Mouse (Mus musculus) CD4-positive, CD25-positive, alpha-beta regulatory T cell, adult 4 months (primary cell): ENCODE measurements around the gene Ifitm3. TPM values are rescaled to one million over a fixed set of nuclear protein-coding genes. Genes with fewer than 3 reads are reported as not detected.
"Not testable (repeated sequence)": the region's sequence is repeated elsewhere in the genome, so short reads cannot be mapped to it uniquely, and the experiment has no call there.

Experiments used
- ATAC-seq: one replicate; pipeline ENCODE4 v1.8.0; 2017
- polyA plus RNA-seq, 2 experiments: library from polyadenylated mRNA; unstranded; fragments of 100-300 nt; shearing (Covaris generic); gene quantifications; one replicate each; pipeline ENCODE4 v1.2.1; 2017

Gene Ifitm3
- polyA plus RNA-seq, 2 experiments from 2014 or later = 2.9 to 4.4 TPM

DNA sequence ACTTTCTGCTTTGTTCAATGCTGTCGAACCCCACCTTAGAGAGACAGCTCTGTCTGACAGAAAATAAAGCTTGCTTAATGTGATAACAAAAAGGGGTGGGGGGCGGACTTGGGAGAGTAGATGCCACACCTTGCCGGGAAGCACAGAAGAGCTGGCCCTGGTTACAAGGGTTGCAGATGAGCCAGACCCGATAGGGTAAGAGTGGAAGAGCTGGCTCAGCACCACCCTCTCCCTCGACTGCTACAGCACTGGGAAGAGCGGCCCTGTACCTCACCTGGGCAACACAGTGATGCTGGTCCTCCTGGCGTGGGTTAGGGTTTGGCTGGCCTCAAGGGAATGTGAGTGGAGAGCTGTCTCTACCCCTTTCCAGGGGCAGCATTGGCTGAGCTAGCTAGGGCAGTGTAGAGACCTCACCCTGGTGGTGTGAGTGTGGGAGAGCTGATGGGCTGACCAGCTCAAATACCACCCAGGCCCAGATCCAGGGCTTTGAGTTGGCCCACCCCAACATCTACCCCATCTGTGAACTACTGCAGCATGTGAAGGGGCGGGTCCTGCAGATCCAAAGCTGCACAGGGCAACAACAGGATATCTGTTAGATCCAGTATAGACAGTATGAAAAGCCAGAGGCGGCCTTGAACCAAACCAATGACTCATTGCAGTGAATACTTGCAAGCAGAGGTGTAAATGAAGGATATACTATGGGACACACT, 22.0 kb upstream of the Ifitm3 start:
- ATAC-seq = no peak

DNA sequence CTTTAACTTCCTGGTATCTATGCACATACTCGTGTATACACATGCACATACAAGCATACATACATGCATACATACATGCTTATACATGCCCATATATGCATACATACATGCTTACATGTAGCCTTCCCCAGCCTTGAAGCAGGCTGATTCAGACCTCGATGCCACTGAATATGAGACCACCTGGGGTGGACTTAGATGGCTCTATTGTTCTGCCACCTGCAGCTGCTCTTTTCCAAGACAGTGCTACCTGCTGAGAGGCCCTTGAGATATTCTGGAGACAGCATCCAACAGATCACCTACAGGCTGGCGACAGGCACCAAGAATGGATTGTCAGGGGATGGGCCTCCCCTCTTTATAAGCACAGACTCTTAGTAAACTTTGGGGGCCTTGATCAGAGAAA, 19.8 kb upstream of the Ifitm3 start:
- ATAC-seq = no peak

DNA sequence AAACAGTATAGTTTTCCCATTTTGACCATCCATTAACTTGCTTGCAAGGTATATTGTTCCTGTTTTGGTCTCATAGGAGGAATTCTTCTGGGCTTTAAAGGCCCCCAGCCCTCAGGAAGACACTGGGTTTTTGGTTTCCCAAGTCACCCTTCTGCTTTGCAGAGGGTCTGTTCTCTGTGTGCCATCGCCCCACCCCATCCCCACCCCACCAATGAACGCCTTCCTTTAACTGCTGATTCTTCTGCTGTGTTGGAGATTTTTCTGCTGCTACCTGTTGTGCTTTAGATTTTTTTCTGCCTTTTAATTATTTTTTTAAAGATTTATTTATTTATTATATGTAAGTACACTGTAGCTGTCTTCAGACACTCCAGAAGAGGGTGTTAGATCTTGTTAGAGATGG, 18.3 kb upstream of the Ifitm3 start, which contains the start of gene Gm17387:
Gm17387 (plus strand) TSS at position 301 of the 400 bp plus-strand sequence.
- no peak for ATAC-seq

DNA sequence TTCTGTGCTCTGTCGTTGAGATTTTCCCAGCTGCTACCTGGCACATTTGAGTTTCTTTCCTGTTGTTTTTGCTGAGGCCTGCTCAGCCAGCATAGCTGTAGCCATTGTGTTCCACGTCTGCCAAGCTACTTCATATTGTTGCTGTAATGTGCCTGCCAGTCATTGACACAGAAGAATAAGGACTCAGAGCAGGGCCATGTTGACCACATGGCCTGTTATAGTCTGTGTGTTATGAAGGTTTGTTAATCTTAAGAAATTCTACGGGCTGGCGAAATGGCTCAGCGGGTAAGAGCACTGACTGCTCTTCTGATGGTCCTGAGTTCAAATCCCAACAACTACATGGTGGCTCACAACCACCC, 16.1 kb upstream of the Ifitm3 start:
- no peak for ATAC-seq

DNA sequence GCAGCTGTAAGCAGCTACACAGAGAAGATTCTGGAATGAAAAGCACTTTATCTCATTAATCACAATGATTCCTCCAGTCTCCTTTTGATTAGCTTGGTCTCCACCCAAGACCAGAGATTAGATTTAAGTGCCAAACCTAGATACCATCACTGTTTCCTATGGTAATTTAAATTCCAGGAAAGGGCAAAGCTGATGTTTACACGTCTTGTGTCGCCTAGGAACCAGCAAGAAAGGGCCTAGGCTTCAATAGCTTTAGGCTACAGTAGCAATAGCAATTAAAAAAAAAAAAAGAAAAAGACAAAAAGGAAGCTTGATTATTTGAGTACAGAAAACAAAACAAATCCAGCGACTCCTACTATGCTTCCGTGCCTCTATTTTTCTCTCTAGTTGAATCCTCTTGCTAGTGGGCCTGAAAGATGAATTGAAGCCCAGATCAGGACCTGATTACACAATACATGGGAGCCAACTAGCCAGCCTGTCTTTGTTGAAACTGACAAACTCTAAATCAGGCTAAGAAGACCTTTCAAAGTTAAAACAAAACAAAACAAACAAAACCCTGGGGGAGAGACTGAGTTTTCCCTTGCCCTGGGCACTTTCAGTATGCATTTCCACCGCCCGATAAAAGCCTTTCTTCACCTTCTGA, 15.6 kb upstream of the Ifitm3 start:
- peak; percentile 34 for ATAC-seq

DNA sequence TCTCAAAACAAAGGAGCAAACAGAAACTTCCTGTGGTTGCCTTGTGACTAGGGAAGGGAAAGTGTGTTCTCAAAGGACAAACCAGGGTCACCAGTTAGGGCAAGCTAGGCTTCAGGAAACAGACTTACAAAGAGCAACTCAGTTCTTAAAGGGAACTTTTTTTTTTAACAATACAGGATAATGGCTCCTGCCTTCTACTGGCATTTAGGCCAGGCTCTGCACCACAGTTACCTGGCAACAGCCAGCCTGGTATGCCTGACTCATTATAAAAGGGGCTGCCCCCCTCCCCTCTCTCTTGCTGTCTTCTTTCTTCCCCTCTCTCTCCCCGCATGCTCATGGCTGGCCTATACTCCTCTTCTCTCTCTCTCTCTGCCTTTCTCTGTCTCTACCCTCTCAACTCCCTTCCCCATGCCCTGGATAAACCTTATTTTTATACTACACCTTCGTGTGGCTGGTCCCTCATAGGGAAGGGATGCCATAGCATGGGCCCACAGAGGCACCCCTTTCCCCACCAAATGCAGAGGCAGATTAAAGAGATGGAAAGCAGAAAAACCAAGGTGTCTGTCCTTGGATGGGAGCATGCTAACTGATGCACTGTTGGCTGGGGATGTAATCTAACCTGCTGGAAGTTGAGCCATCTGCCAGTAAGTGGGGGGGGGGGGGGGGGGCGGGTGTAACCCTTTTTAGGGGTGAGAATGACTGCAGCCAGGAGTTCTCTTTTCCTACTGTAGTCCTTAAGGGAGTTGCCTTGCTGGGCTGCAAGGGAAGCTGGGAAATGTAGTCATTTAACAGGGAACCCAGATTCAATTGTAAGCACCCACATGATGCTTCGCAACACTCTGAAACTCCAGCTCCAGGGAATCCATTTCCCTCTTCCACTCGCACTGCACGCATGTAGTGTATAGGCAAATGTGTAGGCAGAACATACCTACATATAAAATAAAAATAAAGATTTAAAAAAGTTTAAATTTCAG, 14.6 kb upstream of the Ifitm3 start:
- ATAC-seq = peak; percentile 60

DNA sequence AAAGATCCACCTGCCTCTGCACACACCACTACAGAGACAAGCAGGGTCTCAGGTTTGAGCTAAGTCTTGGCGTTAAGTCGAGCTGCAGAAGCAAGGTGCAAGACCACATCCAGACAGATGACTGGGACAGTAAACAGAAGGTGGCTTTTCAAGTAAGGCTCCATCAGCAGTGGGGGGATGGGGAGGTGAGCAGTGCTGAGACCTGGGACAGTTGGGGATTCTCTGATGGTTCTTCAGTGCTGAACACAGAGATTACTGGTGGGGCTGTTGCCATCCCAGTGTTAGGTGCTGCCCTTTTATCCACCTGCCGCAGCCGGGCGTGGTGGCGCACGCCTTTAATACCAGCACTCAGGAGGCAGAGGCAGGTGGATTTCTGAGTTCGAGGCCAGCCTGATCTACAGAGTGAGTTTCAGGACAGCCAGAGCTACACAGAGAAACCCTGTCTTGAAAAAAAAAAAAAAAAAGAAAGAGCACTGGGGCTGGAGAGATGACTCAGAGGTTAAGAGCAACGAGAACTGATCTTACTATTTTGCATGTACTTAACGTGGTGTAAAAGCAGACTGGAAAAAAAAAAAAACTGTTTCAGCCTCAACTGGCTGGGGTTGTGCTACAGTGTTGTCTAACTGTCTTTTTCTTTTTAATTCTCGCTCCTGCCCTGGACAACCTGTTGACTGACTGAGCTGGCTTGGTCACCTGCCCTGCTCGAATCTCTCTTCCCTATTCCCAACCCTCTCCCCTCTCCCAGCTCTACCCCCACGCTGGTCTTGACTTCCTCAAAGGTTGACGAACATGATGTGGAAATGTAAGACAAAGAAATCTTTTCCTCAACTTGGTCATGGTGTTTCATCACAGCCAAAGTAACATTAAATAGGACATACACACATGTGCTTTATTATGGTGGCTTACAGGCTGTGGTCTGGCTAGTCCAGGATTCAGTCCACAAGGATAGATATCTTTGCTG, 11.2 kb upstream of the Ifitm3 start:
- ATAC-seq = no peak

DNA sequence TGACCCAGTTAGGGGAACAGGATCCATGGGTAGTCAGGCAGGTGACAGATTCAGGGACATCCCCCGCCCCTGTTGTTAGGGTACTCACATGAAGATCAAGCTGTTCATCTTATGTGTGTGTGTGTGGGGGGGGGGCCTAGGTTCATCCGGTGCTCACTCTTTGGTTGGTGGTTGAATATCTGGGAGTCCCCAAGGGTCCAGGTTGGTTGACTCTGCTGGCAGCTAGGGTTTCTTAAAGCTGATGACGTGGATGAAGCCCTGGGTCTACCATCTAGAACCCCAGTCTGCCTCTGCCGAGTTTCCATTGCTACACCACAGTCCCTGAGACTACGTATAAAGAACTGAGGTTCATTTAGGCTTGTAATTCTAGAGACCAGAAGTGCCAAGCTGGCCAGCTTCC, 8.5 kb upstream of the Ifitm3 start:
- ATAC-seq = peak; percentile 51

DNA sequence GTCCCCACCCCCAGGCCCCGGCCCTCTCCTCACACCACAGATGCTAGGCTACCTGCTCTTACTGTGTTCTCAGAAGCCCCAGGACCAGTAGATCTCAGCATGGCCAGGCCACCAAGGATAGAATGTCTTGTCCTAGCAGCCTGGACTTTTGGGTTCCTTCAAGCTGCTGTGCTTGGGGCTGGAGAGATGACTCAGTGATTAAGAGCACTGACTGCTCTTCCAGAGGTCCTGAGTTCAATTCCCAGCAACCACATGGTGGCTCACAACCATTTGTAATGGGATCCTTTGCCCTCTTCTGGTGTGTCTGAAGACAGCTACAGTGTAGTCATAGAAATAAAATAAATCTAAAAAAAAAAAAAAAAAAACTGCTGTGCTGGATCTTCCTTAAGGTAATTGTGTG, 7.3 kb upstream of the Ifitm3 start, which contains the start of gene Ifitm6:
Ifitm6 (minus strand) TSS at position 101 of the 400 bp plus-strand sequence.
- not testable (repeated sequence) for ATAC-seq

DNA sequence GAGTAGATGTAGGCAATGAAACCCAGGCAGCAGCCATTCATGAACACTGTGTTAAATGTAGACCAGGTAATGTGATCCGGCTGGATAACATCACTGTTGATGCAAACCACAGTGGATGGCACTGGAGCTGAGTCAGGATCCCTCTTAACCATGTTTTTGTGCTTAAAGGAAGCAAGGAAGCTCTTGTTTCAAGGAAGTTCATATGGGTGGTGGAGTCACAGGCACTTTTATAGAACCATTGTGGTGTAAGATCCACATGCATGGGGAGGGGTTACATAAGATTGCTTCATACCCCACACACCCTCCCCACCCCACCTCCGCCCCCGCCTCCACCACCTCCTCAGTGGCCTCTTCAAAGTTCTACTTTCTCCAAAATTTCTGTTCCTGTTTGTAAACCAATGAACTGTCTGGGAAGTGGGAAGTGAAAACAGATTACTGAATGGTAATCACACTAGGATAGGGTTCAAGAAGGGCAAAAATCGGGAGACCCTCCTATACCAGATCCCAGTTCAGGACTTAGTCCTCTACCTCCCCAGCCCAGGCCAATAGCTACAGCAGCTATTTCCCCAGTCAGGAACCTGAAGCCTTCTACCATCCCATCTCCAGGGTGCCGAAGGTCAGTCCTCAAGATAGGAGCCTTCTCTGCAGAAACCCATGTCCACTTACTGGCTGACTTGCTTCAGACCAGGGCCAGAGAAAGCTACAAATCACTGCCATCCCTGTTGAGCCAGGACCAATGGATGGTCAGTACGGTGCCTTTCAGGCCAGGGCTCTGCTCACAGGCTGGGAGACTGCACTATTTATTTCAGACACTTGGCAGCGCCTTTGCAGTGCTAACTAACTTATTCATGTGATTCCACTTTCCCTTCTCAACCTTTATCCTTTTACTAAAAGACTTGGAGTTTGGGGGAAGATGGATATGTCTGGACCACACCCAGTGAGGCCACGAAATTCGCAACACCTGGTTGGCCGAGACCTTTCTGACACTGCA, 6.4 kb upstream of the Ifitm3 start:
- ATAC-seq = no peak

DNA sequence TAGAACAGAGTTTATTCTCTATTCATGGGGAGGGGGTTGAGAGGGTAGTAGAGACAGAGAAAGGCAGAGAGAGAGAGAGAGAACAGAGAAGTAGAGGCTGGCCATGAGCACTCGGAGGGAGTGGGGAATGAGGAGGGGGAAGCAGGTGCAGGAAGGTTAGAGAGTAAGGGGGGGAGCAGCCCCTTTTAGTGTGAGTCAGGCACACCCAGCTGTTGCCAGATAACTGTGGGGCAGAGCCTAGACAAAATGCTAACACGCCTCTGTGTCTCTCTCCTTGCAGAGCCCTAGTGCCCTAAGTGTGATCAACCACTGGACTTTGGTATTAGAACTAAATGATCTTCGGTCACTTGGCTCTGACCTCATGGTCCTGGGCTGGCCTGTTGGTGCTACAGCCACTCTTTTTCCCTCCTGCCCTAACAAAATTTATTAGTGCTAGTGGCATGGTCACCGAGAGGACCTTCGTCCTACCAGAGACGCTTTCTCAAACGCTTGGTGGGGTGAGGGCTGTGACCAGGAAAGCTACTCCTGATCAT, 734 bp upstream of the Ifitm3 start:
- ATAC-seq = no peak

DNA sequence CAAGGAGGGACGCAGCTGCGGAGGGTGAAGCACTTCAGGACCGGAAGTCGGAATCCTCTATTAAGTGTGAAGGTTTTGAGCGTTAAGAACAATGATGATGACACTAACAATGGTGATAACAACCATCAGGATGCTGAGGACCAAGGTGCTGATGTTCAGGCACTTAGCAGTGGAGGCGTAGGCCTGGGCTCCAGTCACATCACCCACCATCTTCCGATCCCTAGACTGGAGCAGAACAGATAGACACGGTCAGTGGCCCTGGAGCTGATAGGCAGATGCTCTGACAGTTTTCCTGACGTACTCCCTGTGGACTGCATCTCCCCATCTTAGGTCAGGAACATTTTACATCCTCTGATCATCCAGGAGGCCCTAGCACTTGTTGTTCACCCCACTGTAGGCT, 905 bp downstream of the Ifitm3 start:
- ATAC-seq = peak; percentile 59

DNA sequence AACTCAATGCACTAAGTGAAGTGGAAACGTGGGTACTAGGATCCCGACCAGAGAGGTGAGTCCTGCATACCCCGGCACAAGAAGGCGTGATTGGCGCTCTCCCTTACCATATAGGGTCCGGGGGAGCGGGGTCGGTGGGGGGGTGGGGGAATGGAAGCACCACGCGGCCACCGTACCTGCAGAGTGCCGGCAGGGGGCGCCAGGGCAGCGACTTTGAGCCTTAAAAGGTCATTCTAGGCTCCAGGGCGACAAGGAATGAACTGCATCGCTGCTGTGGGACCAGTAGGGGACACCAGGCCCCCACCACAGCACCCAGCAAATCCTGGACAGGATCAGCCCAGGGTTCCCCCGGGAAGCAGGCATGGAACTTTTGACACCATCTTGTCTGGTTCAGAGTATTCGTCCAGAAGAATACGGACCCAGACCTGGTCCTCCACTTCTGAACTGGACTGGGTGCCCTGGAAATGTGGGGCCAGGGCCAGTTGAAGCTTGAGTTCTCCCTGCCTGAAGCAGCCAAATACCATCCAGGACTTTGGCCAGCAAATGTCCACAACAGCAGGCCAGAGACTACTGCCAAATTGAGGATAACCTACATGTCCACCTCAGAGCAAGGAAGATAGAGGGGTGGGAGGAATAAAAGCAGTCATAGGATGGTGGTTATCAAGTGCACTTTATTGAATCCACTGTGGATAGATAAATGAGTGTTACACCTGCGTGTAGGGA, 1.5 kb downstream of the Ifitm3 start:
- peak; percentile 89 for ATAC-seq

DNA sequence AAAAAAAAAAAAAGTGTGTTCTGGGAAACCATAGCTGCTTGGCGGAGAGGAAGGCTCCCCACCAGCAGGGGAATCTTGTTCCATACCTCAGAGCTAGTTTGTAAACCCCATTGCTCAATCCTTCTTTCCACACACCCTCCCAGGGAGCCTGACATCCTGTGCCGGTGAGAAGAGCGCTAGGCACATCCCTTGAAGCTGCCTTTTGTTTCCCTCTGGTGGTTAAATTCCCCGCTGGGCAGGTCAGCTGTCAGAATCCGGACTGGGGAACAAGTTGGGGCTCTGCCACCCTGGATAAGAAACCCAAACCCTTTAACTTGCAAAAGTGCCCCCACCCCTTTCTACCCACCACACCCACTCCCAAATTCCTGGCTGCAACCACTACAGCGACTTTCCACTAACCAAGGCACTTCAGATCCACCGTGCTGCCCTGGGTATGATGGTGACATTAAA, 2.2 kb downstream of the Ifitm3 start:
- ATAC-seq = no peak

DNA sequence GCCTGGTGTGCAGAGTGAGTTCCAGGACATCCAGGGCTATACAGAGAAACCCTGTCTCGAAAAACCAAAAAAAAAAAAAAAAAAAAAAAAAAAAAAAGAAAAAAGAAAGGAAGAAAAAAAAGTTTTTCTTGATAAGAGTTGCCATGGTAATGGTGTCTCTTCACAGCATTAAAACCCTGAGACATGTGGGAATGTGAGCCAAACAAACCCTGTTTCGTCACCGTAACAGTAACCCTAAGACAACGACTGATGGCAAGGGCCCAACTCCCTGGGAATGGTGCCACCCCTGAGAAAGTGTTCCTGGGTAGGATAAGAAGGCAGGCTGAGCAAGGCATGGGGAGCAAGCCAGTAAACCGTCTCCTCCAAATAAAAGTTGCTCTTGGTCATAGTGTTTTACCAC, 3.7 kb downstream of the Ifitm3 start:
- ATAC-seq = no peak

DNA sequence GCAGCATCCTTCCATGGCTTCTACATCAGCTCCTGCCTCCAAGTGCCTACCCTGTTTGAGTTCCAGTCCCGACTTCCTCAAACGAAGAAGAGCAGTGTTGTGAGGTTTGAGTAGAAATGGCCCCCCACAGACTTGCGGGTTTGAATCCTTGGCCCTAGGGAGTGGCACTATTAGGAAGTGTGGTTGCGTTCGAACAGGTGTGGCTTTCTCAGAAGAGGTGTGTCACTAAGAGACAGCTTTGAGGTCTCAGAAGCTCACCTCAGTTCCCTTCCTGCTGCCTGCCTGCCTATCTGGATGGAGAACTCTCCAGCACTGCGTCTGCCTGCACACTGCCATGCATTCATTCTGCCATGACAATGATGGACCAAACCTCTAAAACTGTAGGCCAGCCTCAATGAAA, 4.1 kb downstream of the Ifitm3 start:
- ATAC-seq = no peak

DNA sequence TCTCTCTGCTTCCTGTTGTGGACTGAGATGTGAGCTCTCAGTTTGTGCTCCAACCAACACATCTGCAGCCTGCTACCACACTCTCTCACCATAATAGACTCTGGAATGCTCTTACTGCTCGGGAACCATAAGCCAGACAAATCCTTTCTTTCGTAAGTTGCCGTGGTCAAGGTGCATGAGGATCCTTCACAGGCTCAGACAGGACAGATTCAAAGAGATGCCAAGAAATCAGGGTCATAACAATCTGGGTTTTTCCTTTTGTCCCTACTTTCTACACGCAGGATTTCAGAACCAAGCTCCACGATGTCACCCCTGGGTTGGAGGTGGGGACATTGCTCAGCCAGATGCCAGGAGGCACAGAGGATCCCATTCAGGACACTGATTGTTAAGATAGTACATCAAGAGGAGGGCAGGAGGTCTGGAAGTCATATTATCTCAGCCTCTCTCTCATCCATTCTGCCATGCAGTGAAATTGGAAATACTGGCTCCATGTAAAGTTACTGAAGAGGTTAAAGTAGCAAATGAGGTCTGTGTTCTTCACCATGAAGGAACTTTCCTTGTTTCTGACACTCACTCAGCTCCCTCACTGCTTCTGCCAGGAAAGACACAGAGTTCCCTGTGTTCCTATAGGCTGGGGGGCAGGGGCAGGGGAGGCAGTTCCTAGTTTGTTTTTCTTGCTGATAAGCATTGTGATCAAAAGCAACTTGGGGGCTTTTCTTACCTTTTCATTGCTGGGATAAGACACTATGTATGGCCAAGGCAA, 7.1 kb downstream of the Ifitm3 start:
- ATAC-seq = no peak

DNA sequence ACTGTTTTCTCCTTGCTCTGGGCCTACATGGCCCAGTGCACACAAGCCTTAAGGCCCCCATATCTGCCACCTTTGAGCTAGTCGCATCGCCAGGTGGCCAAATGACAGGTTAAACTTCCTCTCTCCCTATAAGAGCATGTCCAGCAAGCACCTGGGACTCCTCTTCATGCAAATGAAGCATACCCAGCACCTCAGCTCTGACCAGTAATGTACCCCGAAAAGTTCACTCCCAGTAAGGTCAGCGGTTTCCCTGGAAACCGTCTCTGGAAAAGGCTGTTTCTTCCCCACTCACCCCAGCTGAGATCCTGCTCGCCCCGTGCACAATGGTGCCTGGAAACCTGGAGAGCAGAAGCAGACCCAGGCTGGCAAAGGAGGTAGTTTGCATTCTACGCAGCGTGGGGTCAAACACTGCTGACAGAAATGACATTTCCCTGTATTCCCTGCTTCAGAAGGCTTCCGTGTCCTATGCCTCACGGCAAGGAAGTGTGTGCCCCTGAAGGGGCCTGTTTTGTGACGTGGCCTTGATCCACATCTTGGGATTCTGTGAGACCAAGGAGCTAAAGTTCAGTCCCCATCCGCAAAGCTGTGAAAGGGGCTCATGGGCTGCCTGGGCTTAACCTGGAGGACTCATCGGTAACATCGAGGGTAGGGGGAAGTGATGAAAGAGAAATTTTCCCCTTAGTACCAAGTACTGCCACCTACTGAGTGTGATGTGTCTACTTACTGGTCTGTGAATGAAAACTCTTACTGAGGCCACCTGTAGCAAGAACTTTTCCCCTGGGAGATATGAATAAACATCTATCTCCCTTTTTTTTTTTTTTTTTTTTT, 9.5 kb downstream of the Ifitm3 start:
- ATAC-seq = no peak
